ENCODE assay signal across 14 mouse cellular contexts in genomic region chr11:55155070-55155421, GRCm38 (mm10). TPM values are rescaled to one million over a fixed set of nuclear protein-coding genes. Genes with fewer than 3 reads are reported as not detected.
DNase-seq lines count a peak whose midpoint lies in the region; ATAC-seq lines count a peak whose summit lies in the region.
"Had no signal": no experiment of that assay in that cellular context is flagged by ENCODE, and none has a peak within 500 bp of the region (broad histone marks: within the 10 kb centered on the region; RNA-seq: fewer than 3 reads in every experiment).

No protein-coding gene starts in this region.

- intact Hi-C loops in heart, postnatal 14 days (cut with DNase I): loop anchor here (5.0 kb wide), 3 partner anchors 58 to 278 kb away; partner anchors contain the start of gene Gm2a
- intact Hi-C loops in gastrocnemius, postnatal 36 days (cut with DNase I): loop anchor here (5.0 kb wide), 3 partner anchors 53 to 158 kb away; no protein-coding TSS in a partner anchor

- peak overlapping the region; percentile 69 for H3K4me3 ChIP-seq in megakaryocyte, embryonic 14.5 days (replicated peaks)
- H3K4me3 ChIP-seq in forebrain, embryonic 16.5 days (replicated peaks; ENCODE audit: low read length): no peak overlapping the region
- H3K4me3 ChIP-seq: hindbrain, embryonic 12.5 days; liver, embryonic 13.5 days; myocyte had no signal

- WGBS in forebrain, embryonic 16.5 days: 80% methylated on average over 6 of the region's 6 CpGs

- no peak for ATAC-seq in forebrain, embryonic 16.5 days

- DNase-seq in heart, adult 18-20 months: peak; percentile 11 to 61
- no peak for DNase-seq in heart, postnatal 14 days
- peak; percentile 23 for DNase-seq in thymus, postnatal 0 days (ENCODE audit: low spot score)
- DNase-seq in thymus, postnatal 4 days: no peak
- DNase-seq in gastrocnemius, postnatal 36 days: no peak
- DNase-seq in adrenal gland, postnatal 10 days: no peak
- DNase-seq: liver, embryonic 13.5 days; right cerebral cortex, postnatal 25 days had no signal

- no peak overlapping the region for H3K9ac ChIP-seq in forebrain, embryonic 16.5 days (replicated peaks; ENCODE audit: low read depth, low read length)
- H3K9ac ChIP-seq: hindbrain, embryonic 12.5 days; liver, embryonic 13.5 days had no signal

- no peak overlapping the region for H3K4me2 ChIP-seq in forebrain, embryonic 16.5 days (ENCODE audit: low read length)
- H3K4me2 ChIP-seq: hindbrain, embryonic 12.5 days; liver, embryonic 13.5 days had no signal

- H3K4me1 ChIP-seq in megakaryocyte, embryonic 14.5 days: peaks cover 32% of the 10 kb centered on the region
- H3K4me1 ChIP-seq in forebrain, embryonic 16.5 days (replicated peaks; ENCODE audit: control insufficient read depth, insufficient read depth, low read length): no peaks in the 10 kb centered on the region
- H3K4me1 ChIP-seq: hindbrain, embryonic 12.5 days; liver, embryonic 13.5 days had no signal

- no peak overlapping the region for H3K27ac ChIP-seq in forebrain, embryonic 16.5 days (ENCODE audit: low read length)
- H3K27ac ChIP-seq: hindbrain, embryonic 12.5 days; liver, embryonic 13.5 days had no signal

- H3K36me3 ChIP-seq in megakaryocyte, embryonic 14.5 days (replicated peaks; ENCODE audit: low read length): no peaks in the 10 kb centered on the region
- H3K36me3 ChIP-seq in forebrain, embryonic 16.5 days (ENCODE audit: control insufficient read depth, insufficient read depth): no peaks in the 10 kb centered on the region
- H3K36me3 ChIP-seq: hindbrain, embryonic 12.5 days; liver, embryonic 13.5 days had no signal

- H3K9me3 ChIP-seq in megakaryocyte, embryonic 14.5 days: peaks cover 23% of the 10 kb centered on the region
- no peaks in the 10 kb centered on the region for H3K9me3 ChIP-seq in forebrain, embryonic 16.5 days (ENCODE audit: control insufficient read depth, low read length)
- H3K9me3 ChIP-seq: hindbrain, embryonic 12.5 days; liver, embryonic 13.5 days had no signal

- H3K27me3 ChIP-seq in megakaryocyte, embryonic 14.5 days (replicated peaks): peaks cover 15% of the 10 kb centered on the region
- no peaks in the 10 kb centered on the region for H3K27me3 ChIP-seq in forebrain, embryonic 16.5 days (replicated peaks; ENCODE audit: control insufficient read depth, insufficient read depth, low read length)
- H3K27me3 ChIP-seq: hindbrain, embryonic 12.5 days; liver, embryonic 13.5 days had no signal

RNA-seq across cellular contexts. Expression of gene Slc36a3, which starts 3.5 kb away (rescaled TPM):
- not detected for total RNA-seq in heart, adult 18-20 months (2021)
- not detected for total RNA-seq in heart, postnatal 14 days (2021)
- polyA plus RNA-seq in thymus, postnatal 0 days (2015; fragmentation: Nextera tagmentation; extraction: Ambion mirVana): 0.08 and 0.18 TPM in 2 replicates
- not detected in 2 replicates for polyA plus RNA-seq in megakaryocyte, embryonic 14.5 days (2012; ENCODE audit: insufficient read depth, low replicate concordance)
- total RNA-seq in gastrocnemius, postnatal 36 days (2021): not detected
- polyA plus RNA-seq in forebrain, embryonic 16.5 days (2015; fragmentation: Nextera tagmentation; extraction: Ambion mirVana): not detected in 2 replicates
- total RNA-seq in adrenal gland, postnatal 10 days (2021): not detected
- polyA plus RNA-seq: embryonic facial prominence, embryonic 14.5 days; frontal cortex, adult 2 months; hindbrain, embryonic 12.5 days; liver, embryonic 13.5 days; myocyte had no signal

RNA-seq across cellular contexts. Expression of gene Slc36a2, which starts 29.8 kb away (rescaled TPM):
- 10 to 100 TPM; 11.4 to 22.0 TPM for total RNA-seq in heart, adult 18-20 months (2021)
- total RNA-seq in heart, postnatal 14 days (2021): 10 to 100 TPM in 1 of 2 experiments, 1 to 10 TPM in 1; 8.9 to 15.2 TPM
- polyA plus RNA-seq in thymus, postnatal 0 days (2015; fragmentation: Nextera tagmentation; extraction: Ambion mirVana): 0.24 and 0.53 TPM in 2 replicates
- 0.18 TPM in 1 of 2 replicates, not detected in the other for polyA plus RNA-seq in megakaryocyte, embryonic 14.5 days (2012; ENCODE audit: insufficient read depth, low replicate concordance)
- total RNA-seq in gastrocnemius, postnatal 36 days (2021): 1 to 10 TPM in 1 of 2 experiments, under 1 TPM in 1; 0.59 to 1.5 TPM
- 0.16 and 0.46 TPM in 2 replicates for polyA plus RNA-seq in forebrain, embryonic 16.5 days (2015; fragmentation: Nextera tagmentation; extraction: Ambion mirVana)
- total RNA-seq in adrenal gland, postnatal 10 days (2021): 100 to 1,000 TPM; 213 to 290 TPM
- polyA plus RNA-seq: myocyte had no signal

RNA-seq across cellular contexts. Expression of gene Slc36a1, which starts 49.1 kb away (rescaled TPM):
- 10 to 100 TPM; 10.3 to 11.8 TPM for total RNA-seq in heart, adult 18-20 months (2021)
- 10 to 100 TPM; 12.1 to 13.7 TPM for total RNA-seq in heart, postnatal 14 days (2021)
- polyA plus RNA-seq in thymus, postnatal 0 days (2015; fragmentation: Nextera tagmentation; extraction: Ambion mirVana): 4.2 TPM in 2 replicates
- 4.0 and 6.4 TPM in 2 replicates for polyA plus RNA-seq in megakaryocyte, embryonic 14.5 days (2012; ENCODE audit: insufficient read depth, low replicate concordance)
- total RNA-seq in gastrocnemius, postnatal 36 days (2021): 1 to 10 TPM; 5.5 to 5.7 TPM
- polyA plus RNA-seq in forebrain, embryonic 16.5 days (2015; fragmentation: Nextera tagmentation; extraction: Ambion mirVana): 2.2 and 3.3 TPM in 2 replicates
- 10 to 100 TPM; 24.5 to 26.9 TPM for total RNA-seq in adrenal gland, postnatal 10 days (2021)

RNA-seq across cellular contexts. Expression of gene Gm2a, which starts 57.1 kb away (rescaled TPM):
- 10 to 100 TPM in 1 of 2 experiments, 1 to 10 TPM in 1; 9.2 to 13.8 TPM for total RNA-seq in heart, adult 18-20 months (2021)
- 10 to 100 TPM; 11.5 to 13.2 TPM for total RNA-seq in heart, postnatal 14 days (2021)
- 27.4 and 30.4 TPM in 2 replicates for polyA plus RNA-seq in thymus, postnatal 0 days (2015; fragmentation: Nextera tagmentation; extraction: Ambion mirVana)
- 3.3 and 7.5 TPM in 2 replicates for polyA plus RNA-seq in megakaryocyte, embryonic 14.5 days (2012; ENCODE audit: insufficient read depth, low replicate concordance)
- 1 to 10 TPM; 7.0 to 7.2 TPM for total RNA-seq in gastrocnemius, postnatal 36 days (2021)
- 20.9 and 21.4 TPM in 2 replicates for polyA plus RNA-seq in forebrain, embryonic 16.5 days (2015; fragmentation: Nextera tagmentation; extraction: Ambion mirVana)
- total RNA-seq in adrenal gland, postnatal 10 days (2021): 10 to 100 TPM; 75.3 to 78.6 TPM

Comparison
In these comparisons a context has a peak if more than half of its experiments do, and no peak if none do; other contexts are left out.
1. DNase-seq: peak in heart, adult 18-20 months (2 of 2) and thymus, postnatal 0 days (single experiment); none in heart, postnatal 14 days (0 of 2), thymus, postnatal 4 days (single experiment), gastrocnemius, postnatal 36 days (0 of 2) and adrenal gland, postnatal 10 days (single experiment).
2. RNA of gene Slc36a2, which starts 29.8 kb away (total RNA-seq): 213 to 290 TPM in adrenal gland, postnatal 10 days; 11.4 to 22.0 TPM in heart, adult 18-20 months, 8.9 to 15.2 TPM in heart, postnatal 14 days and 0.59 to 1.5 TPM in gastrocnemius, postnatal 36 days; every median in the first group is over 4 times any median in the second.